Mouse (Mus musculus): ENCODE measurements around the gene Rgl2.

- no peak for TF ChIP-seq CTCF (conservative IDR thresholded peaks at IDR 0.05; ENCODE audit: low read length)
- no peak for TF ChIP-seq POU5F1 (IDR thresholded peaks at IDR 0.05; ENCODE audit: borderline replicate concordance, low read length)
Observed at GRCm38 (mm10) chr17:33935422-33936055, 6.2 kb downstream of the Rgl2 start.
